Mouse (Mus musculus): ENCODE data around the gene Vsx1.

Vsx1 gene

GRCm38 (mm10) chr2:150689223-150689800 is at the start of gene Vsx1:
TSS of gene Vsx1 (minus strand) at chr2:150689360.
- DNase-seq, result no peak

GRCm38 (mm10) chr2:150737881-150738280 is 48.7 kb upstream of the Vsx1 start:
- DNase-seq, result no peak

GRCm38 (mm10) chr2:150735756-150736576 is 46.8 kb upstream of the Vsx1 start:
- no peak for DNase-seq

GRCm38 (mm10) chr2:150712167-150712674 is 23.1 kb upstream of the Vsx1 start:
- no peak for DNase-seq

GRCm38 (mm10) chr2:150691481-150692170 is 2.5 kb upstream of the Vsx1 start:
- DNase-seq, result no peak

GRCm38 (mm10) chr2:150690216-150690615 is 1.1 kb upstream of the Vsx1 start:
- no peak for DNase-seq

- peak; percentile 82 for DNase-seq
These were observed 496 bp downstream of the Vsx1 start for GRCm38 (mm10) chr2:150688541-150689186.

GRCm38 (mm10) chr2:150687871-150688540 is 1.2 kb downstream of the Vsx1 start:
- no peak for DNase-seq

GRCm38 (mm10) chr2:150685389-150685788 is 3.8 kb downstream of the Vsx1 start:
- no peak for DNase-seq

GRCm38 (mm10) chr2:150684451-150684850 is 4.7 kb downstream of the Vsx1 start:
- DNase-seq, result no peak

- no peak for DNase-seq
These were observed 7.6 kb downstream of the Vsx1 start for GRCm38 (mm10) chr2:150681581-150681980.

- DNase-seq, result peak; percentile 35
These were observed 10.8 kb downstream of the Vsx1 start for GRCm38 (mm10) chr2:150678392-150678791.

- DNase-seq, result no peak
These were observed 13.6 kb downstream of the Vsx1 start for GRCm38 (mm10) chr2:150675525-150675924.

GRCm38 (mm10) chr2:150674900-150675299 is 14.3 kb downstream of the Vsx1 start:
- DNase-seq, result peak; percentile 21

GRCm38 (mm10) chr2:150673929-150674328 is 15.2 kb downstream of the Vsx1 start:
- DNase-seq, result no peak

- no peak for DNase-seq
These were observed 17.4 kb downstream of the Vsx1 start for GRCm38 (mm10) chr2:150671609-150672290.

GRCm38 (mm10) chr2:150670926-150671325 is 18.2 kb downstream of the Vsx1 start:
- no peak for DNase-seq

GRCm38 (mm10) chr2:150669454-150670045 is 19.6 kb downstream of the Vsx1 start:
- no peak for DNase-seq

GRCm38 (mm10) chr2:150668956-150669355 is 20.2 kb downstream of the Vsx1 start:
- DNase-seq, result no peak

- no peak for DNase-seq
These were observed 21.1 kb downstream of the Vsx1 start, which contains the start of gene Acss1 for GRCm38 (mm10) chr2:150667820-150668766. TSS of gene Acss1 (minus strand) at chr2:150668500.
